Mouse (Mus musculus) frontal cortex, postnatal 36 days (tissue): ENCODE measurements around the gene Smpdl3b.

ENCODE experiments used
- DNase-seq, 2 experiments: peaks; one replicate each; pipeline ENCODE4 v3.0.0; 2022; ENCODE audit warnings: low spot score in 2 of 2

The Smpdl3b gene

DNA sequence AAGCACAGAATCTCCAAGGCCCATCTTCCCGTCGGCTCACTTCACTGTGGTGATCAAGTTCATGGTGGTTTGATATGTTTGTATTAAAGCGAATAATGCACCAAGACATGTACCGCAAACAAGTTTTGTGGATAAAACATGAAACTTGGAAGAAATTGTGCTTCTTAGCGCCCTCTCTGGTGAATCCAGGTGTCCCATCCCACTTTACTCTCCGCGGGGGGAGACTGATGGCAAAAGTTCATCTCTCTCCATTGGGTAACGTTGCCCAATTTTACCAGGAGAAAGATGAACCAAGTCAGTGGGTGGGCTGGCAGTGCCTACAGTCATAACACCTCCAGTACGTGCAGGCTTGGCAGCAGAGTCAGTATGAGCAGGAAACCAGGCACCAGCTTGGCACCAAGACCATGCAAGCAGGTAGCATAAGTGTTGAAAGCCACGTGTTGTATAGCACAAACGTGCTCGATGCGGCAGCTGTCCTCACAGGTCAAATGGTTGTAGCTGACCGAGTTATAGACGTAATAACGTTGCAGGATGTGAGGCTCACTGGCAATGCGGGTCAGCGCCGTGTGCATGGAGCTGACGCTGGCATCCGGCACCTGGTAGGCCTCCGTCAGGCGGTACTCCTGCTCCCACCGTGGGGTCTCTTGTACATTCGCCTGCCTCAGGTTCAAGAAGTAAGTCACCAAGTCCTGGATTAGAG lies 23.8 kb downstream of the Smpdl3b start:
- DNase-seq, result no peak

DNA sequence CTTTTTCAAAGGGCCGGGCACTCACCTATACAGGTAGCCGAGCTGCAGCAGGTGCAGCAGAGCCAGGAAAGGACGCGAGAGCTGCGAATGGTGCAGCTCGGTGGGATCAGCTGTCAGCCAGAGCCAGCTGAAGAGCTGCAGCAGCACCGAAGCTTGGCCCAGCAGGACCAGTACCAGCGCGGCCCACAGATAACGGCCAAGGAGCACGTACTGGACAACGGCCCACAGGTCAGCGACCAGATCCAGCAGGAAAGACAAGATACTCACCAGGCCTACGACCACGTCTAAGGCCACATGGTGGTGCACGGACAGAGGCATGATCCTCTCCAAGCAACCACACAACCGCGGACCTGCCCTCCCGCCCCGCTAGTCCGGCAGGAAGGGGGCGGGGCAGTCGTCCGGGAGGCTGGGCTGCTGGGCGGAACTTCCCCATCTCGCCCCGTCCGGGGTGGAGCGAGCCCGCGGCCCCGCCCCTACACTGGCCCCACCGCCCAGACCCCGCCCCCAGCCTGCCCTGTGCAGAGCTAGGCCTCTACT lies 24.8 kb downstream of the Smpdl3b start, which contains the start of gene Xkr8:
Gene Xkr8 (minus strand): TSS at position 399 of the 537 bp plus-strand sequence.
- DNase-seq, result peak; percentile 32 to 37

DNA sequence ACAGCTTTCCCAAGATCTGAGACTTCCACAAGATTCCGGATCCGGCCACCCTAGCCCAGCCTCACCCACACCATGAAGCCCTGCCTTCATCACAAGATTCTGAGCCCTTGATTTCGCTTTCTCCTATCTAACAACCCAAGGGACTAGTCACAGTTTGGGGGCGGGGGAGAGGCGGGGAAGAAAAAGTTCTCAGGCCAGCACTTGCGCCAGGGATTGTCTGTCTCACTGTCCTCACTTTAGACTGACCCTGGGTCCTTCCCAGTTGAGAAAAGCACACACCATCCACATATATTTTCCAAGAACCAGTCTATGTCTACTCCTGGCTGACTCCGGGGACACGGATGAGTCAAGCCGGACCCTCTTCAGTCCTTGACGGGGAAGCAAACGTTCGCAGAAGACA lies 25.4 kb downstream of the Smpdl3b start:
- DNase-seq, result no peak

DNA sequence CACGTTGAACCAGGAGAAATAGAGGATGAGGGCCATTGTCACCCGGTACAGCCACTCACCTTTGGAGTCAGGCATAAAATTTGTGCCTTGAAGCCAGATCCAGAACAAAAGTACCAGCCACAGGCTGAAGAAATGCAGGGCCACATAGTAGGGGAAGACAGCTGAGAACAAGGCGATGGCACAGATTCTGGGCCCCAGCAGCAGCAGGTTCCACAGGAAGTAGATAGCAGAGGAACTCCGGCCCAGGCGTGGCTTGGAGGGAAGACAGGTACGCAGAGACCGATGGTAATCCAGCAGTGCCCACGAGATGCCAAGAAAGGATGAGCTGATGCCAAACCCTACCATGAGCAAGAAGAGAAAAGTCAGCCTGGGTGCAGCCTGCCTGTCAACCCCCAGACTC lies 28.8 kb downstream of the Smpdl3b start:
- no peak for DNase-seq

DNA sequence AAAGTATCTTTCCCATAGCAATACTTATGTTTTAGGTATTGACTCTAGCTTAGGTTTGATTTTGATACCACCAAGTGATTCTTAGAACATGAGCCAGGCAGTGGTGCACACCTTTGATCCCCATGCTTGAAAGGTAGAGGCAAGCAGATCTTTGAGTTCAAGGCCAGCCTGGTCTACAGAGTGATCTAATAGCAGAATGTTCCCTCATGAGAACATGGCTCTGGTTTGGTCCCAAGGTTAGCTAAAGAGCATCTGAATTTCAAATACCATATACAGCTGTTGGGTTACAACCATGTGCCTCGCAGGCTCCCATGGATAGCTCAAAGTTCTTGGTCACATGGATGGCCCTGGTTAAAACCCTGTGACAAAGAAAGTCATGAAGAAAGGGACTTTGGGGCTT lies 38.8 kb downstream of the Smpdl3b start:
- DNase-seq, result no peak

DNA sequence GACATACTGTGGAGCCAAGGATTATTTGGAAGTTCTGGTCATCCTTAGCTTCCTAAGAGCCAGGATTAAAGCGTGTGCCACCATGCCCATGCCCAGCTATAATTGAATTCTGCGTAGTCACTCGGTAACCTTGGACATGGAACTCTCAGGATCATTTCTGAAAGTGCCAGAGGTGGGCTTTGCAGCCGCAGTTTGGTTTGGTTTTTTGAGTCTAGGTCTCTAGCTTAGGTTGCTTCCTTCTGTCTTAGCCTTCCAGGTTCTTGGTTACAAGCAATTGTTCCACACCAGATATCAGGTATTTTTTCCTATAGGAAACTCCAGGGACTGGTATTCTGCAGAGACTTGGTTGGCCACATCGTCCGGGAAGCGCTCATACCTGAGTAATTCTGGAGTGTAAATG lies 43.9 kb downstream of the Smpdl3b start:
- no peak for DNase-seq

DNA sequence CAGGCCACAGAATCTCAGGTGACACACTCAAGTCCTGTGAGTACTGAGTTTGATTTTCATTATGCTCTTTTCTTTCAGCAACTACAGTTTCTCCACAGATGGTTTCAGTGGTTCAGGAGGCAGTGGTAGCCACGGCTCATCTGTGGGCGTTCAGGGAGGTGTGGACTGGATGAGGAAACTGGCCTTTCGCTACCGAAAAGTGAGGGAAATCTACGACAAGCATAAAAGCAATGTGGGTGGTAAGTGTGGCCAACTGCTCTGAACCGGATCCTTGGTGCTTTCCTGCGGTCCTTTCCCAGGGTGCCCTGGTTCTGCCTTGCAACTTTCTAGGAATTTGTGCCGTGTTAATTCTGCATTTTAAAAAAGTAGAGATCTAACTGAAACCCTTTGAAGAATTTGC lies 50.2 kb downstream of the Smpdl3b start:
- peak in 1 of 2 experiments; percentile 28 for DNase-seq

DNA sequence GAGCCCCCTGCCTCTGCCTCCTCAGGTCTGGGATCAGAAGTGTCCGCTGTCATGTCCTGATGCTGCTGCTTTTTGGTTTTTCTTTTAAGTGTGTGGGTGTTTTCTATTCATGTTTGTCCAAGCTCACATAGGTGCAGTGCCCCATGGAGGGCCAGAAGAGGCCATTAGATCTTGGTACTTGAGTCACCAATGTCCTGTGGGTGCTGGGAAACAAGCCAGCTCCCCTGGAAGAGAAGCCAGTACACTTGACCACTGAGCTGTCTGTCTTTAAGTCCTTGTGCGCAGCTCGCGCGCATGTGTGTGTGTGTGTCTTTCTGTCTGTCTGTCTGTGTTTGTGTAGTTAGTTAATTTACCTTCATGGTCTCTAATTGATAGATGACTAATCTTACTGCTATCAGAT lies 55.0 kb downstream of the Smpdl3b start:
- DNase-seq, result no peak

DNA sequence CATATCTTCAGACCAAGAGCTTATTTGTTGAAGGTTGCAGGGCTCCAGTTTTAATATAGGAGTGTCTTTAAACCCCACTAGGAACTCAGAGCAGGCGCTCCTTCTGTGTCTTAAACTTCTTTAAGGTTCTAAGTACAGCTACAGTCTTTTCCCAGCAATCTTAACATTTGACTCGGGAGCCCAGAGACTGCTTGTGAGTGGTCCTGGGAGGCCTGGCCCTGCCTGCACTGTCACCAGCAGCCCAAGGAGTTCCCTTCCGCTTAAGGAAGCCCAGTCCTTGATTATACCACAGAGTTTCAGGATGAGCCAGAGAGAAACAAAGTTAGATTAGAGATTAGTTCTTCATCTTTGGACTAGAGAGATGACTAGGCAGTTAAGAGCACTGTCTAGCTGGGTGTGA lies 63.7 kb downstream of the Smpdl3b start:
- no peak for DNase-seq

DNA sequence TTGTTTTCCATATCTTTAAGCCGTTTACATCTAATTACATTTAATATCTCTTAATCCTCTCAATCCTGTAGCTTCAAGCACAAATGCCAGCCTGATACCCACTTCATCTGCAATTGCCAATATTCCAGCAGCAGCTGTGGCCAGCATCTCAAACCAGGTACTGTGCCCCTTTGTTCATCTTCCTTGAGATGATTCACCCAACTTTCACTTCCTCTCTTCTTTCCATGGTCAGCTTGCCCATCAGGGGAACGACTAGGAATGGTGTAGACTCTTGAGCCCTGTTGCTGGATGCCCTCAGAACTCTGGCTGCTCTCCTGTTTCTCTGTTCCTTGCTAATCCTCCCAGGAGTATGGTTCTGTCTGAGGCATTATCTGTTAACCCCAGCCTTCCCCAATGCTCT lies 67.4 kb downstream of the Smpdl3b start:
- DNase-seq, result no peak
